Mouse (Mus musculus): ENCODE measurements around the gene Fgfr2.

Gene Fgfr2

DNA sequence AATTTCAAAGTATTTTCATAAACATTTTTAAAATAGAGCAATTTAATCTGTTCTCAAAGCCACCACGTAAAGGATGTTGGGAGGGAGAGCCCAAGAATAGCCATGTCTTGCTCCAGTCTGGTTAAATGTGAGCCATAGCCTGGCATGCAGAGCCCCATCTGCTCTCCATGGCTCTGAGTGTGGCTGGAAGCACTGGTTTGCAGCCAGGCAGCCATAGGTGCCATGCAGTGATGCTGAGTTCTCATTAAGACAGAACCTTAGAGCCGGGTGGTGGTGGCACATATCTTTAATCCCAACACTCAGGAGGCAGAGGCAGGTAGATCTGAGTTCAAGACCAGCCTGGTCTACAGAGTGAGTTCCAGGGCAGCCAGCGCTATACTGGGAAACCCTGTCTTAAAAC lies 2822.5 kb downstream of the Fgfr2 start:
- DNase-seq = peak; percentile 22 to 53

DNA sequence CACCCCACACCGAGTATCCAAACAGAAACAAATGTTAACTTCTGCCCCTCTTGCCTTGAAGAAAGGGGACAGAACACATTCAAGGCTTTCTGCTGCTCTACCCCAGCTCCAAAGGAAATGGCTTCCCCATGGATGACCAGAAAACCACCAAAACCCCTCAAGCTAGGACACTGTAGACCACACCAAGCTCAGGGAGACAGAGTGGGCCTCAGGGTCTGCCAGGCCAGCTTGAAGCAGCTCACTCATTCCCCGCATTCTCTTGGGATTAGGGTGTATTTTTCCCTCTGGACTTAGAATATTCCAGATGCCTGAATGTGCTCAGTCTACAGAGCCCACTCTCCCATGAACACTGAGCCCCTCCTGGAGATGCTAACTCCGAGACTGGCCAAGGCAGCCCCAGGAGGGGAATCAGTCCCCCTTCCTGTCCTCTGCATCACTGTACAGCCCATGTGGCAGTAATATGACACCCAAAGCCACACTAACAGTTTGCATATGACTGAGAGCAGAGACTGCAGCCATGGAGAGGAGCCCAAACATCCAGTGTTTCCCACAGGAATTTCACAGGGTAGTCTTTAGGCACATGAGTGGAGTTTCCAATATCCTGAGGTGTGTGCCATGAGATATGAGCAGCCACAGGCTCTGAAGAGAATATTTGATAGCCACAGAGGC lies 2824.1 kb downstream of the Fgfr2 start:
- no peak for DNase-seq

DNA sequence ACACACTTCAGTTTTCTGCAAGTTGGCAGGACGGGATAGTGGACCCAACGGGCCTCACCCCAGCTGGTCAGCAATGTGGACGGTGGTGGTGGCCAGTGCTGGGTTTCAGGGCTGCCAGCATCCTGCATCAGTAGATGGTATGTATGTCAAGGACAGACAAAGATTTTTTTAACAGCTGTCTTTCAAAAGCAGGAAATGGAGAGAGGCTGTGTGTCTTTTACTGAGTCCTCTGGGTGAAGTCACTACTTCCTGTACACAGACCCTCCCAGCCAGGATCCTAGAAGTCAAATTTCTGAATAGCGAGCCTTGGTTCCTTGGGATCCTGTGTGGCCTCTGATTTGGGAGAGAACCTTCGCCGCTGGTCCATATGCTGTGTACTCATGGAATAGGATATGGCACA lies 2832.0 kb downstream of the Fgfr2 start:
- no peak for DNase-seq

DNA sequence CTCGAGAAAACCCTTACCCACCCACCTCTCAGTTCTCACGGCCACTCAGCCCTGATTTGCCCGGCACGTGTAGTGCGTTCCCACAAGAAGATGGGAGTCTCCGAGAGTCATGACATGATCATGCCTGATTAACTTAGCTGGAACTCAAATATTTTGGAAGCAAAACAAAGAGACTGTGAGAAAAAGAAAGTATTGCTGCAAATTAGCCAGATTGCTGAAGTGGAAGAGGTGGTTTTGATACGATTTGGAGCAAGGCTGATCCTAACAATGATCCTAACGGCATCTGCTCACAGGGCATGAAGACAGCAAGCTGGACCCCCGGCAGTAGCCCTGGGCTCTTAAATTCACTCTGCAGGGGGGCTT lies 2833.7 kb downstream of the Fgfr2 start:
- no peak for DNase-seq

DNA sequence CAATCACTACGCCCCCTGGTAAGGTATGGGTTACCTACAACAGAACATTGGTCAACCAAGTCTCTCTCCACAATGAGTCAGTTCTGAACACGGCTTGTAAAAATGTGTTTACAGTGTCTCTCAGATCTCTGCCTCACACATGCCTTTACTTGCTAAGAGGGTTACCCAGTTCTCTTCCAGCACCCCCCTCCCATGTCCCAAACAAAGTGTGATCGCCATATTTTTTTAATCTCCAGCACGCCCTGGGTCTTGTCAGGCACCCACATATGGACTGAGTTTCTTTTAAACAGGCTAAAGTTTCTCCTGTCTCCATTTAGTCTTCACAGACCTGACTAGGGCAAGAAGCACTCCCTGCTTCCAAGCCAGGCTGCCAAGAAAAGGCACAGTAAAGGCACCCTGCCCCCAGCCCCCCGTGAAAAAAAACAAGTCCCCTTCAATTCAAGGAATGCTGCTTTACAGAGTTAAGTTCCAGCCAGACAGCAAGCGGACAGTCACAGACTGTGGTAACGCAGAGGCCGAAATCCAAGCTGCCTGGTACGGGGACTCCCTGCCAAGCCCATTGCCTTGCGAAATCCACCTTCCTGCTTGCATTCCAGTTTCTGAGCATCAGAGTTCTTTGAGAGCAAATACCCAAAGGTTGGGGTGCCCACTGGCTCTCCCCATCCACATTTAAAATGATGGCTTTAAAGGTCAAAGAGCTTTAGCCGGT lies 2834.3 kb downstream of the Fgfr2 start:
- DNase-seq = peak; percentile 26 to 33

DNA sequence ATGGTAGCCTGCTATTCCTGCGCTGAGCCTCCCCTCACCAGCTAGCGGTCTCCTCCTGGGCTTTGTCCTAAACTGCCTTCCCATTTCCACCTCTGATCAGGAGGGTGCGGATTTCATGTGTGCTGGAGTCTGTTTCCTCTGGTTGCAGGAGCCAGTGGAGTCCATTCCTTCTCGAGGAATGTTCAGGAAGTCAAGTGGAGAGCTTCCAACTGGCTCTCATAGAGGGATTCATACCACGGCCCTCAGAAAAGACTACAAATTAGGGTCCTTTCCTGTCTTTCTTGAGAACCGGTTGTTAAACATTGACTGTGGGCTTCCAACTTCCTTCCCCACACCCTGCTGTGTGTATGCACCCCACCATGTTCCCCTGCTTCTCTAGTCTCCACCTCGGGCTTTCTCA lies 2834.9 kb downstream of the Fgfr2 start:
- DNase-seq = no peak

DNA sequence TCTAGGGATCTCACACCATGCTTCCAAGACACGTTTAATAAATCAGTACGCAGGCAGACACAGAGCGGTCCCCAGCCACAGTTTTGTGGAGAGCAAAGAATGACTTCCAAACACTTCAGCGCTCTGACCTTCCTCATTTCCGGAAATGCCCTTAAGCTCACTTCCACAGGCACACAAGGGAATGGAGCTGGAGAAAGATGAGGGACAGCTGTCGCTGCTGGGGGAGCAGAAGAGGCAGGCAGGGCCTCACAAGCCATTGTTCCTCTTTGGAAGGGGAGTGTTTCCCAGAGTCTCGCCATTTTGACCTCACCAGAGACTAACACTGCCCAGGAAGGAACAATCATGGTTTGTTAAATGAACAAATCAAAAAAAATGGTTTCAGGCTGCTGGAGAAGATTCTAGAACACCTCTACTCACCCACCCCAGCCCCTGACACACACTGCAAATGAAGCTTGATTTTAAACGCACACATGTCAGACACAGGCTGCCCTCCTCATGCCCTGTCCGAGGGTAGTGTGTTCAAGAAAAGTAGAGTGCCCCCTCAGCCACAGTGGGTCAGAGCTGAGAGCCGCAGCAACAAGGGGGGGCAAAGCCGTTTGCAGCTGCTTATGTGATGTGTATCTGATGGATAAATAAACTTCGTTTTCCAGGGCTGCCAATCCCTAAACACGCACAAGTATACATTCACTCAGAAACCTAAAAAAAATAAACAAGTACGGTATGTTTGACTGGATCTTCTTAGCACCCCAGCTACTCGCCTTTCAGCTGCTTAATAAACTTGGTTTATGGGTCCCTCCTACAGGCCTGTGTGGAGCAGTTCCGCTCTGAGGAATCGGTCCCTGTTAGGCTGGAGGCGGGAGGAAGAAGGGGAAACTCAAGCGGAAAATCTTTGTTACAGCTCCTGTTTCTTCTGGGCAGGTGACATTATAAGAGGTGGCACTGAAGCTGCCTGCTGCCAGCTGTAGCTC lies 2844.1 kb downstream of the Fgfr2 start:
- no peak for DNase-seq

DNA sequence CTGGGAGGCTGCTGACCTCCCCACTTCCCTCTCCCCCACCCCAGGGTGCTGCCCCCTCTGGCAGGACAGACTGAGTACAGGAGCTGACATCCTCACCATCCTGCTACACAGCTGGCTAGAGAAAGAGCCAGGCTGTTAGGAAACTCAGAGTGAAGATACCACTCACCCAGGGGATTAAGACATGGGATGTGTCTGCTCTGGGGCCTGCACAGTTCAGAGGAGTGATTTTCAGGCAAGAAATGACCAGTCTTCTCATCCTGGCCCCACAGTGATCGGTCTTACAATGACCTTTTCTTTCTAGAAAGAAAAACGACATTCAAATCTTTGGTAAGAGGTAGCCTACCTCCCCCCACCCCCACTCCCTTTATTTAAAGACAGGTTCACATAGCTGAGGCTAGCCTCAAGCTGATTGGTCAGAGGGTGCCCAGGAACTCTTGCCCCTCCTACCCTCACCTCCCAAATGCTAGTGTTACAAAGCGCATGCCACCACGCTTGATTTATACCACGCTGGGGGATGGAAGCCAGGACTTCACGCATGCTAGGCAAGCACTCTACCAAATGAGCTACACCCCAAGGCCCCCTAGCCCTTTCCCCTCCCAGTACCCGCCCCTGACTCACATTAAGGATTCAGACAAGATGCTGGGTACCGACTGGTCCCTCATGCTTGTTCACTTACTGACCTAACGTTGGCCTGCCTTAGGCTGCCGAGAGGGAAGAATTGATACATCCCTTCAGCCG lies 2845.0 kb downstream of the Fgfr2 start:
- DNase-seq = no peak

DNA sequence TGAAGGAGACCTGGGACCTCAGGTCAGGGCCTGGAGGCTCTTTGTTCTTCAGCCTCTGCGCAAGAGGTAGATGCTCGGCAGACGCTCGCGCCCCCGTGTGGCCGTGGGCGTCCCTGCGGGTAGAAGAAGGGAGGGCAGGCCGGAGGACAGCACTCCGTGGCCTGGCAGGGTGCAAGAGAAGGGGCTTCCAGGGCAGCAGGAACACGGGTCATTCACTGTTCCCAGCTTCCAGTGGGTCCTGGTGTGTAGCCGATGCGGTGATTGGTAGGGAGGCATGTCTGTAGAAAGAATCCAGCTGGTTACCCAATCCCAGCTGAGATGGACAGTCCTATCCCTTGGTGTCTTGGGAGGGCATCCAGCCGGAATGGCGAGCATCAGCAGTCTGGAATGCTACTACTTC lies 2849.9 kb downstream of the Fgfr2 start:
- peak; percentile 88 to 91 for DNase-seq

DNA sequence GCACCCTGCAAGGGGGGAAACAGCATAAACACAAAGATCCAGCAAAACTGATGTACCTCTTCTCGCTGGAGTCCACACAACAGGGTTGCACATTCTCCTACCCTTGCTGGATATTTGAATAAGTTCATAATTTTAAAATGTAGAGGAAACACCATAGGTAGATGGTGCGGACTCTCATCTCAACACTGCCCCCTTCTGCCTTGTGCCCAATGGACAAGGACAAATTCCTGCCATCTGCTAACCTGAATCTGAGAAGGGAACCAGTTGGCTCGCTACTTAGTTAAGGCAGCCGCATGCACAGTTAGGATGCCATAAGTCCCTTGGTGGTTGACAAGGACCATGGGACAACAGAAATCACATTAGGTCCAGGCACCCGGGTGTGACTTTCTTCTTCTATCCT lies 2852.3 kb downstream of the Fgfr2 start:
- peak; percentile 65 to 69 for DNase-seq

DNA sequence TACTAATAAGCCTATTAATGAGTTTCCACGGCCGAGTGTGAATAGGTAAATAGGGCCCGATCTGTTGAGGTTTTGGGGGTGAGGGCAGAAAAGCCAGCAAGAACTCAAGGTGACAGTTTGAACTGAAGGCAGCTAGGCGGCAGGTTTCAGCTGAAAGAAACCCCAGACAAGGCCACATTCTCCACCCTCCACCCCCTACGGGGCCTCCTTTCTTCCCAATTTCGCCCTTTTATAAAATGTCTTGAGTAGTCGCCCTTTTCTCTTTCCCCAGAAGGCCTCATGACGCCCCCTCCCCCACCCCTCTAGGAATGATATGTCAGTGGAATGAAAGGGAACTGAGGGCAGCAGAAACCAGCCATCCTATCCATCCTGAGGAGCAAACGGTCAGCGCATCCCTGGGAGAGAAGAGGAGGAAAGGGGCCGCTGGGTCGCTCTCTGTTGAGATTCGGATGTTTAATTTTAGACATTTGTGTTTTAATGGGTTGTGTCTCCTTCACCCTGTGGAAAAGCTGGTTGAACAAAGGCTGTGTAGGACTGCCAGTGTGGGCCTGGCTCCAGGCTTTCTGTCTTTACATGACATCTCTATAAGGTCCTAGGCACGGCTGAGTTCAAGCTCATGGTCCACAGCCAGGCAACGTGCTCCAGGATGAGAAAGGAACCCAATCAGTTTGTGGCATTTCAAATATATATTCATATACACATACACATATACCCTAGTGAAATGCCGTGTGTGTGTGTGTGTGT lies 2853.9 kb downstream of the Fgfr2 start:
- DNase-seq = no peak

DNA sequence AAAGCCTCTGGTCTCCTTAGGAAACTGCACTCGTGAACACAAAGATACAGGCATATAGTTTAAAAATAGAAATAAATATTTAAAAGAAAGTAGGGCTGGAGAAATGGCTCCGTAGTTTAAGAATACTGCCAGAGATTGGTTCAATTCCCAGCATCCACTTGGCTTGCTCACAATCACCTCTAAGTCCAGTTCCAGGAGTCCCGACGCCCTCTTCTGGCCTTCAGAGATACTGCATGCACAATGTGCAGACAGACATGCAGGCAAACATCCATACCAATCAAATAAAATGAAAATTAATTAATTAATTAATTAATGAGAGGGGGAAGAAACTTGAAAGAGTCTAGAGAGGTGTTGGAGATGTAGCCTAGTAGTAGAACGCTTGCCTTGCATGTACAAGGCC lies 2856.1 kb downstream of the Fgfr2 start:
- DNase-seq = peak in 1 of 2 experiments; percentile 45

DNA sequence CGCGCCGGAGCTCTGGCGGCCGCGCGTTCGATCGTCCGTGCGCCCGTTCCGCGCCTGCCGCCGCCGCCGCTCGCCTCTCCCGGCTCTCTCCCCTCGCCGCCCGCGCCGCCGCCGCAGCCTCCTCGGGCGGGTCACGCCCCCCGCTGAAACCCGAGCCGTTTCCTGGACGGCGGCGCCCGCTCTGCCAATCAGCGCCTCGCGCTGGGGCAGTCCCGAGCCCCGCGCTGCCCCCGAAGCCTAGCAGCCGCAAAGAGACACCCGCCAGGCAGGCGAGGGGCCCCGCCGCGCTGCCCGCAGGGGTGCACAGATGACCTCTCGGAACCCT lies 2857.0 kb downstream of the Fgfr2 start:
- DNase-seq = peak; percentile 46 to 48

DNA sequence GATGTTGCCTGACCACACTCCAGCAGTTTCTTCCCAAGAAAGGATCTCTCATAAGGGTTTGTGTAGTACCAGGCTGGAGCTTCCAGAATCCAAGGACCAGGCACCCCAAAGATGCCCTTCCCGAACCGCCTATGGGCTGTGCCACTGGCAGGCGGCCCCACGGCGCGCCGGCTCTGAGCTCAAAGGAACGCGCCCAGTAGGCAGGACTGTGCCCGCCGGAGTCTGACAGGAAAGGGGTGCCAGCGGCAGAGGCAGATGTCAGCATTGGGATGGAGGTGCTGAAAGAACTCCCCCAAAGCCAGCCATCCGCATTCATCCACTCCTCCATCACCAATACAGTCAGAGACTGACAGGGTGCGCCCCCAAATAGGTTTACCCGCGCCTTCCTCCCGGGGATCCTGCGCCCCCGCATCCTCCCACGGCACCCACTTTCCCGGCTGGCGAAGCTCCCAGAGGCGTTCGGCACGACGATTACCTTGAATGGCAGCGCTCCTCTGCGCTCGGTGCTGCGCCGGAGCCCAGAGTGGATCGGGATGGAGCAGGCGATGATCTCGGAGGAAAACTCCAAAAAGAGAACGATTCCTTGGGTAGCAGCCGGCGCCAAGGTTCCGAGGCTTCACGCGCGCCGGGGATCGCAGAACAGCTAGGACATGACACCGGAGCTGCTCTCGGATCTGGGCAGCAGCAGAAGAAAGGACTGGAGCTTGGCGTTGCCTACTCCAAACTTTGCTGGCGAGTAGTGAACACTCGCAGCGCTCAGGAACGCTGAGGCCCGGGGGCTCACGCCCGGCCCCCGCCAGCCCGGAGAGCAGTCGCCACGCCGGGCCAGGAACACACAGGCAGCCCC lies 2857.6 kb downstream of the Fgfr2 start:
- peak in 1 of 2 experiments; percentile 30 for DNase-seq

DNA sequence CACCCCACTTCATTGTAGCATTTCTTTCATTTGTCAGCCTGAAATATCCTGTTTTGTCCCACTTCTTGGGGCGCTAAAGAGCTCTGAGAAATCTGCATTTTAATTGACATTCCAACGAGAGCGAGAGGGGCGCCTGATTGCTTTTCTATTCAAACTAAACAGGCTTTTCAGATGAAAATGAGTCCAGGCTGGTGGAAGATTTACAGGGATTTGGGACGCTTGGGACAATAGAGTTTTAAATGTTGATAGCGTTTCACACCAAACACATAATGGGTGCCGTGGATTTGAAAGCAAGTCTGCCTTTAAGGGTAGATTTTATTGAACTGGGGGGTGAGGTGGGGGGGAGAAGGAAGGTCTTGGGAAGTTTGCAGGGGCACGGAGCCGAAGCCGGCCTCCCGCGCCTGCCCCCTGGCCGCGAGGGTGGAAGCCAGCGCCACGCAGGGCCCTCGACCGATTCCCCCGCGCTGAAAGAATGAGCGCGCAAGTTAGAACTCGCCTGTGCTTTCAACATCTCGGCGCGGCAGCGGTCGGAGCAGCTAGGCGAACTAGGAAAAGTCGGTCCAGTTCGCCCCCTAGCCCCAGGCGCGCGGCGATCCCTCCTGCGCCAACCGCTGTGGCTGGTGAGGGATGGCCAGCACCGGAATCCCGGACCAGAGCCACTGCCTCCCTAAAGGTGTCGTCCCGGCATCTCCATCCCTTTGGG lies 2858.4 kb downstream of the Fgfr2 start:
- peak; percentile 32 to 35 for DNase-seq

DNA sequence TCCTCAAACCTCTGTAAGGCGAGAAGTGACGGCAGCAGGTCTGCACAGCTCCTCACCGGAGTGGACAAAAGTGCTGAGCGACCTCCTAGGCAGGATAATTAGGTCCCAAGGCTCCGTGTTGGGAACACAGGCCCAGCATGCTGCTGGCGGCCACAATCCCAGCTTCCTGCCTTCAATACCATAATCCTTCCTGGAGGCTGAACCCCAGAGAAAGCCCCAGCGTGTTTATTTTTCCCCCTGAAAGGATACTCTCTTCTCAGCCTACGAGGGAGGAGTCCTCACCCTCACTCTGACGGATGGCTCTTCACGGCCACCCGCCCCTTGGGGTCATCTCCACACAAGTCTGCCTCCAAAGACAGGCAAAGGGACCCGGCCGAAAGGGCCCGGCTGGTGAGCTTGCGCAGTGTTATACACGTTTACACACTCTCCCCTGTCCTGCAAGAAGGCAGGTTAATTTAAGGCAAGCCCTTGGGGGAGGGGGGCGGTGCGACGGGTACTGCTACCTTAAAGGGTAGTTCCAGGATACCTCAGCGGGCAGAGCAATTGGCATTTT lies 2859.3 kb downstream of the Fgfr2 start:
- no peak for DNase-seq

DNA sequence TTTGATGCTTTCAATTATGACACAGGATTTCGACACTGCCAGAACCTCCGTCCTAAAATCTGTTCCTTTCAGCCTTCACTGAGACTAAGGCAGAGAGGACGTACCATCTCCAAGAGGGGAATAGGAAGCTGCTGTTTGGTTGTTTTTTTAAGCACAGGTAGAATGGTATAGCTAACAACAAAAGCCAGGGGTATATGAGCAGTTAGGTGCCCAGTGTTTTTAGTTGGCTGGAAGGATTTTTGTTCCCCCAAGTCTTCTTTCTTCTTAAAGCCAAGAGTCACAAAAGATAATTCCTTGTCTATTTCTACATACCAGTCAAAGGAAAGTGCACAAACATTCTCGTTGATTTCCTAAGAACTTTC lies 2859.9 kb downstream of the Fgfr2 start:
- no peak for DNase-seq

DNA sequence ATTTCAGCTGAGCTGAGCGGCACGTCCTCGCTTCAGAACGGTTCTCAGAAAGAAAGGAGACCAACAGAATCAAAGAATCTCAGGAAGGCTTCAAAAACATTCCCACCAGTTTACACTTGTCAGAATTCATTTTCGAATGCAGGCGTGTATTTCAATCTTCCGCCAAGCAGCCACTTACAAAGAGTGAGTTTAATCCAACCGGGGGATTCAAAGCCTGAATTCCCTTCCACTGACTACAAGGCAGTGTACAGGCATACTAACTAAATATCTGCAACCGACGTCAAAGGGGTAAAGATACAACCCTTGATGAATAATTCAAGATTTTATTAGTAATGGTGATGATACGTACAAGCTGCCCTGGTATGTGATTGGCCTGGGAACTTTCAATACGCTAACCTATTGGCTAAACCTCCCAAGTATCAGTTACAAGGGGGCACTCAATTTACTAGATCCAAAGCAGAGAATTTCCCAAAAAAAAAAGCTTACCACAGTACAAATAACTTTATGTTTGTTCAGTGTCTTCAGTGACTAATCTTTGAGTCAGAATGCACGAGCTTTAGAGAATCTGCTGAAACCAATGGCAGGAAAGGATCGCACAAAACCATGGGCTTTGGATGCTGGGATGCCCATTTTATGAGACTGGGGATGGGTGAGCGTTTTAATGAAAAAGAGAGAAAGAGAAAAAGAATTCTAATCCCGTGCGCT lies 2860.5 kb downstream of the Fgfr2 start:
- DNase-seq = no peak

DNA sequence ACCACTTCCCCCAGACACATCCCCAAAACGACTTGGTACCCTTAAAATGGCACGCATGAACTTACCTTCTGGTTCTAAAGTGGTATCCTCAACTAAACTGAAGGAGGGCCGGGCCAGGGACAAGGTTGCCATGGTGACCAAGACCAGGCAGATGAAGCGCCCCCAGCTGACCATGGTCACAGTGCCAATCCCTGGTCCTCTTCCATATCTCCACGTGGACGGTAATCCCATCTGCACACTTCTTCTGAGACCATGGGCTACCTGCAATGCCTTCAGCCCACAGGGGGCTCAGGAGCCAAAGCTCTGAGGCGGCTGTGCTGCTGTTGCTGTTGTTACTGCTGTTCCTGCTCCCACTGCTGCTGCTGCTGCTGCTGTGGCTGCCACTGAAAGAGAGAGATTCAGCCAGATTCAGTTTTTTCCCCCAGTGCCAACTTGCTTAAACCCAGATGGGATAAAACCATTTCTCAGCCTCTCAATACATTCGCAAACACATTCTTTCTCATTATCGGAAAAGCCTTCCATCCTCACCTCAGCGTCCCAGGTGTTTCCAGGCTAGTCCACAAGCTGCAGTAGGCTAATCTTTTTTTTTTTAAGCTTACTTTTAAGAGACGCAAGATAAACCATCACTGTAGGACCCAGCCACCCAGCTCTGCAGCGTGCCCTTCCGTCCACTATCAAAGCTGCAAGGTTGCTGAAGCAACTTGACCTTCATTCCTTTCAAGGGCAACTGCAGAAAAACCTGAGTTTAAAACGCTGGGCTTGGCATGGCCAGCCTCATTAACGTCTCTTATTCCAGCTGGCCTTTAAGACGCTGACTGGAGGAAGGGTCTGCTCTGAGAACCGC lies 2861.2 kb downstream of the Fgfr2 start:
- peak; percentile 69 to 77 for DNase-seq
